Mouse (Mus musculus): Measurements from ENCODE around the gene Ppp1r14d. TPM values are rescaled to one million over a fixed set of nuclear protein-coding genes. Genes with fewer than 3 reads are reported as not detected.

Gene Ppp1r14d
- polyA plus RNA-seq, 1 experiment, result not detected

GRCm38 (mm10) chr2:119176761-119177160 lies 52.9 kb downstream of the Ppp1r14d start:
- TF ChIP-seq POLR2A (IDR thresholded peaks at IDR 0.05; ENCODE audit: borderline replicate concordance, low read depth, low read length) (no peak), CTCF (IDR thresholded peaks at IDR 0.05; ENCODE audit: low read depth, low read length) (no peak)
- no peak overlapping the region for H3K27ac ChIP-seq (ENCODE audit: insufficient read depth, low read depth, low read length)
- H3K4me1 ChIP-seq (ENCODE audit: control insufficient read depth, insufficient read depth, low read length), result peaks cover 13% of the 10 kb centered on the region
- no peak overlapping the region for H3K4me3 ChIP-seq (ENCODE audit: insufficient read depth, low read length)

- Histone ChIP-seq H3K4me1 (ENCODE audit: control insufficient read depth, insufficient read depth, low read length) (peaks cover 13% of the 10 kb centered on the region), H3K27ac (ENCODE audit: insufficient read depth, low read depth, low read length) (no peak overlapping the region), H3K4me3 (ENCODE audit: insufficient read depth, low read length) (no peak overlapping the region)
- TF ChIP-seq POLR2A (IDR thresholded peaks at IDR 0.05; ENCODE audit: borderline replicate concordance, low read depth, low read length) (no peak), CTCF (IDR thresholded peaks at IDR 0.05; ENCODE audit: low read depth, low read length) (no peak)
Observed at GRCm38 (mm10) chr2:119175614-119176013, 54.1 kb downstream of the Ppp1r14d start.

GRCm38 (mm10) chr2:119174866-119175265 lies 54.8 kb downstream of the Ppp1r14d start:
- Histone ChIP-seq H3K4me3 (ENCODE audit: insufficient read depth, low read length) (no peak overlapping the region), H3K4me1 (ENCODE audit: control insufficient read depth, insufficient read depth, low read length) (peaks cover 17% of the 10 kb centered on the region), H3K27ac (ENCODE audit: insufficient read depth, low read depth, low read length) (no peak overlapping the region)
- TF ChIP-seq POLR2A (IDR thresholded peaks at IDR 0.05; ENCODE audit: borderline replicate concordance, low read depth, low read length) (no peak), CTCF (IDR thresholded peaks at IDR 0.05; ENCODE audit: low read depth, low read length) (no peak)

GRCm38 (mm10) chr2:119173991-119174651 lies 55.6 kb downstream of the Ppp1r14d start, which contains the start of gene Gm14137:
Gene Gm14137 (plus strand): TSS chr2:119174509.
- no peak within 1 kb of the TSS for H3K4me3 ChIP-seq (ENCODE audit: insufficient read depth, low read length)
- TF ChIP-seq POLR2A (IDR thresholded peaks at IDR 0.05; ENCODE audit: borderline replicate concordance, low read depth, low read length) (no peak), CTCF (IDR thresholded peaks at IDR 0.05; ENCODE audit: low read depth, low read length) (no peak)
- no peak within 1 kb of the TSS for H3K27ac ChIP-seq (ENCODE audit: insufficient read depth, low read depth, low read length)
- H3K4me1 ChIP-seq (ENCODE audit: control insufficient read depth, insufficient read depth, low read length), result peaks cover 21% of the 10 kb centered on the region

GRCm38 (mm10) chr2:119172862-119173576 lies 56.7 kb downstream of the Ppp1r14d start:
- Histone ChIP-seq H3K4me3 (ENCODE audit: insufficient read depth, low read length) (no peak overlapping the region), H3K4me1 (ENCODE audit: control insufficient read depth, insufficient read depth, low read length) (peaks cover 21% of the 10 kb centered on the region), H3K27ac (ENCODE audit: insufficient read depth, low read depth, low read length) (no peak overlapping the region)
- TF ChIP-seq POLR2A (IDR thresholded peaks at IDR 0.05; ENCODE audit: borderline replicate concordance, low read depth, low read length) (no peak), CTCF (IDR thresholded peaks at IDR 0.05; ENCODE audit: low read depth, low read length) (no peak)

GRCm38 (mm10) chr2:119172446-119172845 lies 57.3 kb downstream of the Ppp1r14d start:
- TF ChIP-seq CTCF (IDR thresholded peaks at IDR 0.05; ENCODE audit: low read depth, low read length), result no peak
- no peak for TF ChIP-seq POLR2A (IDR thresholded peaks at IDR 0.05; ENCODE audit: borderline replicate concordance, low read depth, low read length)
- Histone ChIP-seq H3K4me3 (ENCODE audit: insufficient read depth, low read length) (no peak overlapping the region), H3K27ac (ENCODE audit: insufficient read depth, low read depth, low read length) (no peak overlapping the region), H3K4me1 (ENCODE audit: control insufficient read depth, insufficient read depth, low read length) (peaks cover 21% of the 10 kb centered on the region)

- peaks cover 27% of the 10 kb centered on the region for H3K4me1 ChIP-seq (ENCODE audit: control insufficient read depth, insufficient read depth, low read length)
- TF ChIP-seq CTCF (IDR thresholded peaks at IDR 0.05; ENCODE audit: low read depth, low read length) (no peak), POLR2A (IDR thresholded peaks at IDR 0.05; ENCODE audit: borderline replicate concordance, low read depth, low read length) (no peak)
- no peak overlapping the region for H3K27ac ChIP-seq (ENCODE audit: insufficient read depth, low read depth, low read length)
- H3K4me3 ChIP-seq (ENCODE audit: insufficient read depth, low read length), result no peak overlapping the region
Observed at GRCm38 (mm10) chr2:119171574-119171973, 58.1 kb downstream of the Ppp1r14d start.

- Histone ChIP-seq H3K4me3 (ENCODE audit: insufficient read depth, low read length) (no peak overlapping the region), H3K27ac (ENCODE audit: insufficient read depth, low read depth, low read length) (no peak overlapping the region), H3K4me1 (ENCODE audit: control insufficient read depth, insufficient read depth, low read length) (peaks cover 28% of the 10 kb centered on the region)
- no peak for TF ChIP-seq CTCF (IDR thresholded peaks at IDR 0.05; ENCODE audit: low read depth, low read length)
- TF ChIP-seq POLR2A (IDR thresholded peaks at IDR 0.05; ENCODE audit: borderline replicate concordance, low read depth, low read length), result no peak
Observed at GRCm38 (mm10) chr2:119170282-119170681, 59.4 kb downstream of the Ppp1r14d start.

Other genes starting within 250 kb of the Ppp1r14d start
- 20.9 and 21.5 TPM in 2 replicates for gene Ccdc32, start 200.5 kb downstream of the Ppp1r14d start, polyA plus RNA-seq (2012; ENCODE audit: insufficient read depth, insufficient read length, missing spikeins)
- 1.9 and 2.5 TPM in 2 replicates for gene Rpusd2, start 195.1 kb downstream of the Ppp1r14d start, polyA plus RNA-seq (2012; ENCODE audit: insufficient read depth, insufficient read length, missing spikeins)
- 11.8 and 17.6 TPM in 2 replicates for gene Knl1, start 182.8 kb downstream of the Ppp1r14d start, polyA plus RNA-seq (2012; ENCODE audit: insufficient read depth, insufficient read length, missing spikeins)
- gene Rad51, start 117.1 kb downstream of the Ppp1r14d start, polyA plus RNA-seq (2012; ENCODE audit: insufficient read depth, insufficient read length, missing spikeins), result 14.2 and 15.2 TPM in 2 replicates
- 15.8 and 17.6 TPM in 2 replicates for gene Rmdn3, start 72.9 kb downstream of the Ppp1r14d start, polyA plus RNA-seq (2012; ENCODE audit: insufficient read depth, insufficient read length, missing spikeins)
- not detected in 2 replicates for gene Gchfr, start 62.1 kb downstream of the Ppp1r14d start, polyA plus RNA-seq (2012; ENCODE audit: insufficient read depth, insufficient read length, missing spikeins)
- not detected in 2 replicates for gene Gm14137, start 55.4 kb downstream of the Ppp1r14d start, polyA plus RNA-seq (2012; ENCODE audit: insufficient read depth, insufficient read length, missing spikeins)
- 41.2 and 50.7 TPM in 2 replicates for gene Zfyve19, start 21.3 kb downstream of the Ppp1r14d start, polyA plus RNA-seq (2012; ENCODE audit: insufficient read depth, insufficient read length, missing spikeins)
- gene Dnajc17, start 21.1 kb downstream of the Ppp1r14d start, polyA plus RNA-seq (2012; ENCODE audit: insufficient read depth, insufficient read length, missing spikeins), result 13.5 and 18.6 TPM in 2 replicates
- 3.7 and 4.3 TPM in 2 replicates for gene Spint1, start 7.5 kb upstream of the Ppp1r14d start, polyA plus RNA-seq (2012; ENCODE audit: insufficient read depth, insufficient read length, missing spikeins)
- 2.2 and 2.7 TPM in 2 replicates for gene Rhov, start 41.4 kb upstream of the Ppp1r14d start, polyA plus RNA-seq (2012; ENCODE audit: insufficient read depth, insufficient read length, missing spikeins)
- 33.6 and 34.1 TPM in 2 replicates for gene Vps18, start 58.8 kb upstream of the Ppp1r14d start, polyA plus RNA-seq (2012; ENCODE audit: insufficient read depth, insufficient read length, missing spikeins)
- gene Dll4, start 95.9 kb upstream of the Ppp1r14d start, polyA plus RNA-seq (2012; ENCODE audit: insufficient read depth, insufficient read length, missing spikeins), result not detected in 2 replicates
- gene Chac1, start 121.3 kb upstream of the Ppp1r14d start, polyA plus RNA-seq (2012; ENCODE audit: insufficient read depth, insufficient read length, missing spikeins), result 0.44 TPM in 1 of 2 replicates, not detected in the other
- gene Ino80, start 247.8 kb upstream of the Ppp1r14d start, polyA plus RNA-seq (2012; ENCODE audit: insufficient read depth, insufficient read length, missing spikeins), result 11.5 and 12.9 TPM in 2 replicates

Data from bone marrow macrophage, adult 2 months (primary cell).